Mouse (Mus musculus) hindbrain, embryonic 11.5 days (tissue): ENCODE measurements at regions not wholly inside any gene's neighbourhood (a gene's known extent, or its start where the extent isn't known, plus 50 kb on each side); places are given as distances from the start of the nearest gene placed in this dataset.

Experiments
- ATAC-seq: fragments of 200-750 bp; cut with Nextera tagmentation; 2 replicates; pipeline ENCODE4 v1.8.0; 2017; ENCODE audit warnings: mild to moderate bottlenecking, moderate TSS enrichment, moderate library complexity; ENCODE audit not compliant: low FRiP score
- DNase-seq: peaks from one replicate; pipeline ENCODE4 v3.0.0-alpha.2; 2015; ENCODE audit warnings: low spot score
- H3K27ac ChIP-seq: fragments of 300-500 bp; sonication (generic); 2 replicates; pipeline ENCODE4 v1.5.1; 2014; ENCODE audit warnings: mild to moderate bottlenecking, low read depth, low read length
- H3K27me3 ChIP-seq: fragments of 300-500 bp; sonication (generic); 2 replicates; pipeline ENCODE4 v1.6.1; 2014; ENCODE audit warnings: mild to moderate bottlenecking, low read length, moderate library complexity, mixed read lengths; ENCODE audit not compliant: control insufficient read depth, insufficient read depth
- H3K36me3 ChIP-seq: fragments of 300-500 bp; sonication (generic); 2 replicates; pipeline ENCODE4 v1.6.1; 2014; ENCODE audit warnings: mild to moderate bottlenecking, low read length, moderate library complexity, mixed read lengths; ENCODE audit not compliant: control insufficient read depth, insufficient read depth
- H3K4me1 ChIP-seq: fragments of 300-500 bp; sonication (generic); replicated peaks from 2 replicates; pipeline ENCODE4 v1.6.1; 2014; ENCODE audit warnings: low read length, mixed read lengths; ENCODE audit not compliant: control insufficient read depth, insufficient read depth
- H3K4me2 ChIP-seq: fragments of 300-500 bp; sonication (generic); replicated peaks from 2 replicates; pipeline ENCODE4 v1.6.1; 2014; ENCODE audit warnings: mild to moderate bottlenecking, low read depth, low read length
- H3K4me3 ChIP-seq: fragments of 300-500 bp; sonication (generic); 2 replicates; pipeline ENCODE4 v1.5.1; 2014; ENCODE audit warnings: low read depth, low read length
- H3K9ac ChIP-seq: fragments of 300-500 bp; sonication (generic); 2 replicates; pipeline ENCODE4 v1.6.1; 2014; ENCODE audit warnings: low read depth, low read length
- H3K9me3 ChIP-seq: fragments of 300-500 bp; sonication (generic); 2 replicates; pipeline ENCODE4 v1.6.1; 2016; ENCODE audit warnings: low read length; ENCODE audit not compliant: control insufficient read depth
- WGBS: fragments of 180-500 bp; shearing (Covaris S2); extraction: QIAGEN DNeasy Blood & Tissue Kit; methylation state at CpG from one replicate; pipeline ENCODE4 v1.1.7; 2014; 5-methylcytosine and 5-hydroxymethylcytosine counted together

DNA sequence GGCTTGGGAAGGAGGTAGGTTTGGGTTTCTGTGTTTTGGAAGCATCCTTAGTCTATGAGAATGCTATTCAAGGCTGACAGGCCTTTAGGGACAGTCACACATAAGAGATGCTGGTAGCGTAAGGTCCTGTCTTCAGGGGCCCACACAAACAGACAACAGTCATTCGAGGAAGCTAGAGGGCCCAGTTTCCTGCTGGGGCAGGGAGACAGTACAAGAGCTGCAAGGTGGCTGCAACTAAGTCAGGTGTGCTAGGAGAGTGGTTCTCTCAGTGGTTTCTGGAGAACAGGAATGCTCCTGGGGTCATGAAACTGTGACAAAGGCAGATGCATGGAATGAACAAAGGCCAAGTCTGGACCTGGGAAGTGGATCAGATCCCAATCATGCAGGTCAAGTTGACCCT lies 161.1 kb downstream of the Cd24a start:
- peaks cover 10% of the 10 kb centered on the region for H3K4me1 ChIP-seq
- H3K27ac ChIP-seq = no peak overlapping the region
- WGBS = 76% methylated on average over 2 of the region's 2 CpGs
- DNase-seq = no peak
- H3K9me3 ChIP-seq = no peaks in the 10 kb centered on the region
- no peaks in the 10 kb centered on the region for H3K36me3 ChIP-seq
- H3K27me3 ChIP-seq = no peaks in the 10 kb centered on the region
- H3K4me3 ChIP-seq = no peak overlapping the region
- no peak overlapping the region for H3K4me2 ChIP-seq
- ATAC-seq = no peak
- H3K9ac ChIP-seq = no peak overlapping the region

DNA sequence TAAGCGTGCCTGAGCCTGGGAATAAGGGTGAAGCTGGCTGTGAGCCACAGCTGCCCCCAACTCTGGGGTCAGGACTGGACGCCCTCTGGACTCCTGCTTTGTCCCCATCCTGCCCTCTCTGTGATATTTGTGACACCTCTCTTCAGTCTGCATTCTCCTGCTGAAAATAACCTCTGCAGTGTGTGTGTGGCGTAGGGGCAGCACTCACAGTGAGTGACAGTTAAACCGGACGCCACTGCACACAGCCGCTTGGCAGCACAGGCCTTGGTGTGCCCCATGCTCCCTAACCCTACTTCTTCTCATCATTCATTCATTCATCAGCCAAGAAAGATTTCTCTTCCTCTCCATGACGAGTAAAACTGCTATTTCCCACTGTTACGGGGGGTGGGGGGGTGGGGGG lies 161.6 kb downstream of the Cd24a start:
- Histone ChIP-seq H3K9me3 (no peaks in the 10 kb centered on the region), H3K27ac (no peak overlapping the region), H3K9ac (no peak overlapping the region), H3K4me3 (no peak overlapping the region), H3K27me3 (no peaks in the 10 kb centered on the region), H3K36me3 (no peaks in the 10 kb centered on the region), H3K4me1 (peaks cover 10% of the 10 kb centered on the region), H3K4me2 (no peak overlapping the region)
- 32% methylated on average over 8 of the region's 8 CpGs for WGBS
- ATAC-seq = no peak
- no peak for DNase-seq

DNA sequence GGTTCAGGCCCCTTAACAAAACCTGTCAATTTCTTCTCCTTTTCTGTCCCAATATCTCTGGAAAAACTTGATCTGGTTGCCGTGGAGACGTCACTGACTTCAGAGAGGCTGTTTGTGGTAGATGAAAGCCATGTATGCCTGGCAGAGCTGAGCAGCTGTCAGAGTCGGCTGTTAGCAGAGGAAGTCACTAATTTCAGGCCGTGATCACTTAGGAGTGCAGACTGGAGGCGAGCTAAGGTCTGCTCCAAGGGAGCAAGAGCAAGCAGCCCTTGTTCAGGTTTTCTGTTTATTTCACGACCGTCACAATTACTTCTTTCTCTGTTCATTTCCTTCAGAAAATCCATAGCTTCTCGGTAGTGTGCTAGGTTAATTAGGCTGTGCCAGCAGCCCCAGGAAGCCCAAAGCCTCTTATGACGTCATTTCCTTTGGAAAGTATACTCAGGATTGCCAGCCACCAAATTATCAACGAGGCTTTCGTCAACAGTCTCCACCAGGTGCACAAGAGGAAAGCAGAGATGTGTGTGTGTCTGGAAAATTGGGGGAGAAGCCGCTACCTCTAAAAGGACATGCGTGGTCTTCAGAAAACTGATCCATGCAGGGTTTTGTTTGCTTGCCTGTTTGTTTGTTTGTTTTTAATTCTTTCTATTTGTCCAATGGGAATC lies 161.2 kb downstream of the Qrsl1 start:
- DNase-seq (peak; percentile 47), ATAC-seq (no peak; the same call in 1 of the 2 replicates)
- H3K9me3 ChIP-seq = no peaks in the 10 kb centered on the region
- no peaks in the 10 kb centered on the region for H3K36me3 ChIP-seq
- H3K4me2 ChIP-seq = 0 out of 2 replicates have a peak overlapping the region, but pooled peaks have one; percentile 7
- peaks cover 10% of the 10 kb centered on the region for H3K4me1 ChIP-seq
- H3K27me3 ChIP-seq = no peaks in the 10 kb centered on the region
- H3K4me3 ChIP-seq = no peak overlapping the region
- 38% methylated on average over 13 of the region's 13 CpGs for WGBS
- H3K27ac ChIP-seq = peak overlapping the region; percentile 56; the same call in 1 of the 2 replicates
- no peak overlapping the region for H3K9ac ChIP-seq

DNA sequence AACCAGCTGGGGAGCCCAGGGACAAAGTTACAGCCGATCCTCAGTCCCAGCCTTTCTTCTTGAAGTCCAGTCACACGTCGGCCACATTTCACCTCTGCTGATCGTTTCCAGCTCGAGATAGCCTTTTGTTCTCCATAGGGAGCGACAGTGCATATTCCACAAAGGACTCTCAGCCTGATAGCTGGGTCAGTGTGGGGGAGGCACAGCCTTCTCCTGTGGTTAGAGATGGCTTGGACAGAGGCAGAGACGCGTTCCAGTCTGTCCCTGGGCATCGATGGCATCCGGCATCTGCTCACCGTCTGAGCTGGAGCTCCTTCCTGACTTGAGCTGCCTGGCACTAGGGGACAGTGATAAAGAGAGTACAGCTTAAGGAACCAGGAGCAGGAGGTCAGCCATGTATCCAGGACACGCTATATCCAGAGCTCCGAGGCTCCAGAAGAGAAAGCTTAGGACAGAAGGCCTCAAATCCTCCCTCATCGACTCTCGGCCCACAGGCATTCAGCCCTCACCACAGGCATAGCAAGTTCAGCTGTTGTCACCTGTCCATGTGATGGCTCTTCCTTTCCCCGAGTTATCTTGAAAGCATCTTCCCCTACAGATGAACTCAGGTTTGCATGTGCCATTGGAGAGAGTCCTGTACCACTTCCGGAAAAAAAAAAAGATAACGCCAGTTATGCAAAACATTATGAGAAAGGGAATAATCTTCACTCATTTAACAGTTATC lies 160.0 kb downstream of the Qrsl1 start:
- H3K36me3 ChIP-seq = no peaks in the 10 kb centered on the region
- peak overlapping the region; percentile 38; the same call in 1 of the 2 replicates for H3K9ac ChIP-seq
- WGBS = 48% methylated on average over 18 of the region's 18 CpGs

DNA sequence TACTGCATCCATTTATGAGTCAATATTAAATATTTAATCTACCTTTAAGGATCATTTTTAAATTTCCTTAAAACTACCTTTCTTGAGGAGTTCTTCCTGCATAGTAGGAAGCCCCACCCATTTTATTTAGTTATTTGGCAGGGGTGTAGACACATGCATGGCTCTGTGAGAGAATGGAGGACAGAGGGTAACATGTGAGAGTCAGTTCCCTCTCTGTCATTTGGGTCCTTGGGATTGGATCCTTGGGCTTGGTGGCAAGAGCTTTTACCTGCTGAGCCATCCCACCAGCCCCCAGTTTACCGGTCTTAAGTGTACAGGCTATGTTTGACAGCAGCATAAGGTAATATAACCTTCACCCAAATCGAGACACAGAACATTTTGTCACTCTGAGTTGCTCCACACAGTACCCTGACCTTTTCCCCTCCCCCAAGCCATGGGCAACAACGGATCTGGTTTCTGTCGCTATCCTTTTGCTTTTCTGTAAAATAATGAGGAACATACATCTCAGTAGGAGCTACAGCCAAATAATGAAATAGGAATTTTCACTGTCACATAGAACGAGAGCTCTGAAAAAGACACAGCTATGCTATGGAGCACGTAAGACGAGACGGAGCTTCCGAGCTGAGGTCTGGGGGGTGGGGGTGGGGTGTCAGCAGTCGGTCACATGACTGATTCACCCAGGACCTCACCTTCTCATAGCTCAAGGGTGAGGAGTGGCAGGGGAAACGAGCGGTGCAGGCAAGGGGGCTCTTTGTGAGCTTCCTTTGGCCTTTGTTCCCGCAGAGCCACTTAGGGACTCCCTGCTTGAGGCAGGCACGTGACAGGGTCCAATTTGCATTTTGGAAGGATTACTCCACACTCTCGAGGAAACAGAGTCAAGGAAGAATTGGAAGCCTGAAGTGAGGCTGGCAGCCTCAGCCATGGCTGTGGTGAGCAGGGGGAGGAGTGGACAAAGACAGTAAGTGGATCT lies 159.2 kb downstream of the Qrsl1 start:
- 4% methylated on average over 15 of the region's 15 CpGs for WGBS
- 0 out of 2 replicates have a peak overlapping the region, but pooled peaks have one; percentile 2 for H3K27ac ChIP-seq

More for the DNA sequence above, 160.0 kb downstream of the Qrsl1 start:
- peak; percentile 28; the same call in 1 of the 2 replicates for ATAC-seq
- H3K9me3 ChIP-seq = no peaks in the 10 kb centered on the region
- peak; percentile 42 for DNase-seq
- H3K4me1 ChIP-seq = peaks cover 10% of the 10 kb centered on the region
- H3K4me3 ChIP-seq = no peak overlapping the region
- no peak overlapping the region for H3K4me2 ChIP-seq
- no peak overlapping the region for H3K27ac ChIP-seq
- no peaks in the 10 kb centered on the region for H3K27me3 ChIP-seq

DNA sequence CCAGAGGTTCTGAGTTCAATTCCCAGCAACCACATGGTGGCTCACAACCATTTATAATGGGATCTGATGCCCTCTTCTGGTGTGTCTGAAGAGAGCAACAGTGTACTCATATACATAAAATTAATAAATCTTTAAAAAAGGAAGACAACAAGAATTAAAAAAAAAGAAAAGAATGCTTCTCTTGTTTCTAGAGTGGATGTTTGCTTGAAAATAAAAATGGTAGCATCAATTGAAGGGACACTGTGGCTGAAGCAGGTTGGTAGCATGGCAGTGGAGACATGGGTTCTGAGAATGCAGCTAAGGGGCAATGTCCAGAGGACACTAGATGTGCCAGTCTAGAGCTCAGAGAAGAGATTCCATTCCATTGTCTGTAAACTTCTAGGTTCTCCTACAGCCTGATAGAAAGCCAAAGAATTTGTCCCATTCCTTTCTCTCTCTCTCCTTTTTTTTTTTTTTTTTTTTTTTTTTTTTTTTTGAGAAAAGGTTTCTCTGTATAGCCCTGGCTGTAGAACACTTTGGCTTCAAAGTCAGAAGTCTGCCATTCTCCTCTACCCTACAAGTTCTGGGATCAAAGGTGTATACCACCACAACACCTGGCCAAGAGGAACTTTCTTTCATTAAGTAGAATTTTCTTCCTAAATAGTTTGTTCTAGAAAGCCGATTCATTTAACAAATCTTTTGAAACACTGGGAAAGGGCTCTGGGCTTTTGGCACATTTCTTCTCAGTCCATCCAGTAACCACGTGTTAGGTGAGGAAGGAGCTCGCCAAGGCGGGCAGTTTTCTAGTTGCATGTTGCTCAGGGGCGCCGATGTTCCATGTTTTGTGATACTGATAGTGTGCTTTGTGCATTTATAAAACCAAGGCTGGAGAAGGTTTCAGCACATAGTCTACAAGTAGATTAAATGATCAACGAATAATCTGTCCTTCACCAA lies 158.1 kb downstream of the Qrsl1 start:
- Histone ChIP-seq H3K27me3 (no peaks in the 10 kb centered on the region), H3K27ac (no peak overlapping the region), H3K9me3 (no peaks in the 10 kb centered on the region), H3K4me1 (peaks cover 10% of the 10 kb centered on the region), H3K4me3 (no peak overlapping the region), H3K36me3 (no peaks in the 10 kb centered on the region), H3K4me2 (no peak overlapping the region), H3K9ac (no peak overlapping the region)
- ATAC-seq = no peak
- 94% methylated on average over 7 of the region's 7 CpGs for WGBS
- no peak for DNase-seq

More for the DNA sequence above, 159.2 kb downstream of the Qrsl1 start:
- Histone ChIP-seq H3K9me3 (no peaks in the 10 kb centered on the region), H3K36me3 (no peaks in the 10 kb centered on the region), H3K4me2 (peak overlapping the region; percentile 25), H3K4me1 (peaks cover 10% of the 10 kb centered on the region), H3K4me3 (0 out of 2 replicates have a peak overlapping the region, but pooled peaks have one; percentile 2), H3K9ac (no peak overlapping the region), H3K27me3 (no peaks in the 10 kb centered on the region)
- DNase-seq = peak; percentile 65
- ATAC-seq = peak; percentile 84

DNA sequence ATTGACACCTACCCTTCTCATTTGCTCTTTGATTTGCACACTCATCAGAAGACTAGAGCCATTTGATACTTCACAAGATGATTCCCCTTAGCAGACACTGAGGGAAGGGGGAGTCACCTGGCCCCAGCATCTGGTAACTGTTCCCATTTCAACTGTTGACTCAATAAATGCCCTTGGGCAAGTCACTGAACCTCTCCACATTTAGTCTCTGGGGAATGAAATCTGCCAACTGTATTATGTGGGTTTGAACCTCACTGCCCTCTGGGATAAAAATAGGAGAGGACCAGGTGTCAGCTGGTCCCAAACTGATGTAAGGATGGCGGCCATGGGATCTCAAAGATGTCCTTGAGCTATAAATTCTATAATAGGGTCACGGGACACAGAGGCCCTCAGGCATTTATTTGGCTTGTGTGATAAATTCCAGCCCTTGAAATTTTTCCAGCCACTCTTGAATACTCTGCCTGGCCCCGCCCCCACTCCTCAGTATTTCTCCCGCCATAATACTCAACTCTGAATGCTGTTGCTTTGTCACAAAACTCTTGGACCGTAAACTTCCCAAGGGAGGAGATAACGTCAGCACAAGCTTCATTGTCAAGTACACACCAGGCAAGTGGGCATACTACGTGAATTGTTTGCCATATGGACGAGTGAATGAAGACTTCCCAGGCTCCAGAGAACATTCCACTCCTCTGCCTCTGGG lies 155.5 kb downstream of the Qrsl1 start:
- 83% methylated on average over 8 of the region's 8 CpGs for WGBS
- Histone ChIP-seq H3K4me2 (no peak overlapping the region), H3K9ac (no peak overlapping the region), H3K27ac (no peak overlapping the region), H3K27me3 (no peaks in the 10 kb centered on the region), H3K9me3 (no peaks in the 10 kb centered on the region), H3K4me1 (peaks cover 4% of the 10 kb centered on the region; the same call in 1 of the 2 replicates), H3K4me3 (no peak overlapping the region), H3K36me3 (no peaks in the 10 kb centered on the region)
- DNase-seq (no peak), ATAC-seq (no peak)
